Mouse (Mus musculus): ENCODE measurements around the gene Scgb1b30. TPM values are rescaled to one million over a fixed set of nuclear protein-coding genes. Genes with fewer than 3 reads are reported as not detected.
"Not testable (repeated sequence)": the region's sequence is repeated elsewhere in the genome, so short reads cannot be mapped to it uniquely, and the experiment has no call there.

The Scgb1b30 gene
- not detected for polyA plus RNA-seq (2017; shearing (Covaris generic))

DNA sequence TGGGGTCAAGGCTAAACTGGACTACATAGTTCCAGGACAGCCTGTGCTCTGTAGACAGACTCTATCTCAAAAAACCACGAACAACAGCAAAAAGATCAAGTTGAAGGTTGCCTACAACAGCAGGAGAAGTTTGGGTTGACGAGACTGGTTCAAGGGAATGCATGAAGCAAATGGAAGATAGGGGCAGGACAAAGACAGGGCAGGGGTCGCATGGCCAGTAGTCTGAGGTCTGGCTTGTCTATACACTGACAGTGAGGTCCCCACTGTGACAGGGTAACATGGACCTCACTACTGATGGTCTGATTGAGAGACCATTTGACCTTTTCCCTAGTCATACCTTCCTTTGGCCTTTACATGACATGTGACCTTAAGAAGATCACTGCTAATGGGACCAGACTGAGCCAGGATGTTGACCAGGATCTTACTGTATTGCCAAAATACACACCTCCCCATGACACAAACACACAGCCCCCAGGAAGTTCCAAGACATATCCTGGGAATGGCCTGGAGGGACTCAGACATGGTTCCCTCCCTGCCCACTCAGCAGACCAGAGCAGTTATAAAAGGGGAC, at the start of gene Scgb1b30:
Gene Scgb1b30, plus strand, starts transcription at position 521 of the 571 bp plus-strand sequence.
- no peak for ATAC-seq

DNA sequence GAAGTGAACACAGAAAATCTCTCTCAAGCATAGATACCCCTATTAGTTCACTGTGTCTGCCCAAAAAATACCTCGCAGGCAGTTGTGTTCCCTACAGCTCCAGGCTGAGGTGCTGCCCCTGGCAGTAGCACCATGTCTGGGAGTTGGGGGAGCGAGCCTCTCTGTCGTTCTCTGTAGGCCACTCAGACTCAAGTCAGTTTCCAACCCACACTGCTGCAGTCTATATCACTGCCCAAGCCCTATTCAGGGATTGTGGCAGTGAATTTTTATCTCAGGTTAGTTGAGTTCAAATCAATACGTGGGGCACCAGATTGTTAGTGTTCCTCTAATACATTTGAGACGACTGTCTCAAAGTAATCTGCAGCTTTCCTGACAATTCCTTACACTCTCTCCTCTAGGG, 27.1 kb upstream of the Scgb1b30 start:
- not testable (repeated sequence) for ATAC-seq

DNA sequence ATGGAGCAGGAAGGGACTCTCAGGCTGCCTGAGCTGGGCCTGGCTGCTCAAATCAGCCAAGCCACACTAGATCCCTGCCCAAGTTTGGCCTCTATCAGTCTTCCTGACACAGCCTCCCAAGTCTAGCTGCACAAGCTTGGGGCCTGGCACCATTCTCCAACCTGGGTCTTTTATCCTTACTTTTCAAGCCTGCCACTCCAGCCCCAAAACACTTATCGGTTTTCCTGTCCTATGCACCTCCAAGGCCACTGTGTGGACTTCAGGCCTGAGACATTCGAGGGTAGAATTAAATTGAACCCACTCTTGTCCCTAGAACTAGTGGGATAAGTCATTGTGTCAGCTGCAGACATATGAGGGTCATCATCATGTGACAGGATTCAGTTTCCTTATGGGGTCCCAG, 4.8 kb downstream of the Scgb1b30 start:
- ATAC-seq: no peak

DNA sequence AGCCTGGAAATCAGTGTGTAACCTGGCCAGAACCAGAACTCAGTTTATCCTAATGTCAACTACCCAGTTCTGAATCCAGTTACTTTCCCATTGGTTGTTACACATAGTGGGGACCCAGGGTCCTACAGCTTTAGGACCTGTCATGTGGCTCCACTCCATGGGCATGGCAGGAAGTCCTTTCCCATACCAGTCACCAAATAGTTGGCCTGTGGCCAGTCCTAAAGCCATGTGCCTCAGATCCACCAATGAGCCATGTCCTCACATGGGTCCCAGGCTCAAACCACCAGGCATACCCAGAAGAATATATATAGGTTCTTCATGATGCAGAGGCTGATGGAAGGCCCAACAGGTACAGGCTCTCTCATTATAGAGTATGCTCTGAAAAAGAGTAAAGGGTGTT, 6.0 kb downstream of the Scgb1b30 start:
- no peak for ATAC-seq

- no peak for ATAC-seq
Measured at GRCm38 (mm10) chr7:34109190-34109589, 14.0 kb downstream of the Scgb1b30 start.

- ATAC-seq: no peak
Measured at GRCm38 (mm10) chr7:34116601-34117000, 21.4 kb downstream of the Scgb1b30 start.

GRCm38 (mm10) chr7:34120636-34121035, 25.4 kb downstream of the Scgb1b30 start:
- ATAC-seq: not testable (repeated sequence)

DNA sequence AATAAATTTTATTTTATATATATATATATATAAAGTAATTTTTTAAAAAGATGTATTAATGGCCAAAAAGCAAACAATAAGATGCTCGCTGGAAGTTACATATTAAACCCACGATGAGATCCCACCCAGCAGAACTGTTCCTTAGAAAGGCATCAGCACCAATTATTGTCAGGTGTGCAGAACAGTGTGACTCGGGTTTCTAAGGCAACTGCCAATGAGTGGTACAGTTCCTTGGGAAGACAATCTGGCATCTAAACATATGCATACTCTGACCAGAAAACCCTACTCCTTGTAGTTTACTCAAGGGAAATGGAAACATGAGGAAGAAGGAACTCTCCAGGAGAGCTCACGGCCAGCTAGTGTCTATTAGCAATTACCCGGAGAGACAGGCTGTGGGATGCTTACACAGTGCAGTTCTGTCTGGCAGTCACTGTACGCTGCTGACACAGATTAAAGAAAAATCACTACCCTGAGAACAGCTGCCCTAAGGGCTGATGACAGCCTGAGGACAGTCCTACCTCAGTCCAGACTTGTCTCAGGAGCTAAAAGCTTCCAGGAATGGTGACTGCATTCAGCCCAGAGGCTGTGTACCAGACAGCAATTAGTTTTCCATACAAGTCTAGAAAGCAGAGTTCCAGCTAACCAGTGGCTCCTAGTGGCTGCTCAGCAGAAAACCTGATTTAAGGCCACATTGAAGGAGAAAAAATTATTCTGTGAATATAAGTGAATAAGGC, 27.9 kb downstream of the Scgb1b30 start:
- ATAC-seq: no peak

GRCm38 (mm10) chr7:34125346-34125745, 30.1 kb downstream of the Scgb1b30 start:
- ATAC-seq: no peak

DNA sequence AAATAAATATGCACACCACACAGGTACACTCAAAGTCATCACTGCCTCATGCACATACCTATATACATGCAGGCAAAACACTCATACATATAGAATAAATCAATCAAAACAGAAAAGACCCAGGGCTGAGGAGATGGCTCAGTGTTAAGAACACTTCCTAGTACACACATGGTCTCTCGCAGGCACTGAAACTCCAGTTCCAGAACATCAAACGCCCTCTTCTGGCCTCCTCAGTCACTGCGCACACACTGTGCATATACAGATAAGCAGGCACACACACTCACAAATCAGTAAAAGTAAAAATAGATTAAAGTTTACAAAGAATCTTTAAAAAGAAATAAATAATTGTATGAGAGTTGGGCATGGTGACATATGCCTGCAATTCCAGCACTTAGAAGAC, 31.1 kb downstream of the Scgb1b30 start:
- no peak for ATAC-seq

DNA sequence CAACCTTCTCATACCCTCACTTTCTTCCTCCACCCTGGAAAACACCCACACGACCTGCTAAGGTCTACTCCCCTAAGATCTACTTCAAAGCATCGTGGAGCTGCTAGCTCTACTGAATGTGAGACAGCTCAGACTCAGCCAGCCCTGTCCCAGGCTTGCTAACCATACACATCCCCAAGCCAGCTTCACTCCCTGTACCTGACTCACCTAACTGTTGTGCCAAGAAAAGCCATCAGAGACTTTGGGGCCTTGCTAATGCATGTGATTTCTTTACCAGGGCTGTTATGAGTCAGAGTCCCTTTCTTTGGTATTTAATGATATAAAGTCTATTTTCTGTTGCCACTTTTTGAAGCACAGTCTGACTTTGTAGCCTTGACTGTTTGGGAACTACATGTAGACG, 35.9 kb downstream of the Scgb1b30 start:
- no peak for ATAC-seq

GRCm38 (mm10) chr7:34131959-34132354, 36.7 kb downstream of the Scgb1b30 start:
- ATAC-seq: no peak

DNA sequence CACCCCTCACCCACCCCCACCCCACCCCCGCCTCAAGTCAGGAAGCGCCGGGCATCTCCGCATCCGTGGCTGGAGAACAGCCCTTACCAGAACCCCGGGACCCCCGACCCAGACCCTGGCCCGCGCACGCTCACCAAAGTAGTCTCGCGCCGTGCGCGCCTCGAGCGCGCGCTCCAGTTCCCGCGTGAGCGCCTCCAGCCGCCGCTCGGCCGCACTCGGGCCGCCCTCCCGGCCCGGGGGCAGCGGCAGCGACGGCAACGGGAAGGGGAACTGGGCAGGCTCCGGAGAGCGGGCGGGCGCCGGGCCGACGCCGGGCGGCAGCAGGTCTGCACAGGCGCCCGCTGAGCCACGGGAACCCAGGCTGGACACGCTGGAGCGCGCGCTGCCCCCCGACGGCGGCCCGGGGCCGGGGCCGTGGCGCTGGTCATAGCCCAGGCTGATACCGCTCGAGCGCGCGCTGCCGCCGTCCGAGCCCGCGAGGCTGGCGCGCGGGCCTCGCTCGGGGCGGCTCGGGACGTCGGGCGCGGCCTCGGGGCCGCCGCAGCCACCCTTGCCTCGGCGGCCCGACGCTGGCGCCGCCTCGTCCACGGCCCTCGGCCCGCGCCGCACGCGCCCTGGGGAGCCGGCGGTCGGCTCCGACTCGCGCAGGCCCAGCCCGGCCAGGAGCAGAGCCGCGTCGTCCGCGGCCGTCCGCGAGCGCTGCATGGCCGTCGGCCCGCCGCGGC, 37.3 kb downstream of the Scgb1b30 start:
- no peak for ATAC-seq

GRCm38 (mm10) chr7:34133117-34133762, 38.0 kb downstream of the Scgb1b30 start, which contains the start of gene Wtip:
Gene Wtip, minus strand, starts transcription at chr7:34133268.
- no peak for ATAC-seq

DNA sequence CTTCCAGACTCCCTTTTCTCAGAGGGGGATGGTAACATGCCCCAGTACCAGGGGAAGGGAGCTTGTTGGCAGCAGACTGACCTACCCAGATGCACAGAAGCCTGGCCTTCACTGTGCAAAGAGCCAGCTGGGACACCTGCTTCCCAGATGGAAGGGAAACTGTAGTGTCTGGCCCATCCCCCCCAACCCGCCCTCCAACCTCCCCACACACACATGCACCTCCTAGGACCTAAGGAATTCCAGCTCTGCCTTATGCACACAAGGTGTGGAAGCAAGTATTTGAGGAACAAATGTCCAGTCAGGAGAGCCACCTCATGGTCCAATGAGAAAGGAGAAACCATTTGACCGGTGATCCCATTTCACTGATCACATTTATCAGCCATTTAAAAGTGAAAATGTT, 39.1 kb downstream of the Scgb1b30 start:
- no peak for ATAC-seq

DNA sequence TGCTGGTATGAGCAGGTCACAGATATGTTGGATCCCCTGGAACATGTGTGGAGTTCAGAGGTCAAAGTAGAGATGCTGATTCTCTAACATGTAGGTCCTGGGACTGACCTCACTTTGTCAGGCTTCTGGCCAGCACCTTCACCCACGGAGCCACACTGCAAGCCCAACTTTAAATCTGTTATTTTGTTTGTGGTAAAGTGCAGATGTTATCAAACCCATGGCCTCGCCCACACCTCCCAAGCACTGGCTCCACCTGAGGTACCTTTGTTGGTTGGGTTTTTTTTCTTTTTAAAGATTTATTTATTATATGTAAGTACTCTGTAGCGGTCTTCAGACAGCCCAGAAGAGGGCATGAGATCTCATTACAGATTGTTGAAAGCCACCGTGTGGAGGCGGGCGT, 44.3 kb downstream of the Scgb1b30 start:
- ATAC-seq: no peak

DNA sequence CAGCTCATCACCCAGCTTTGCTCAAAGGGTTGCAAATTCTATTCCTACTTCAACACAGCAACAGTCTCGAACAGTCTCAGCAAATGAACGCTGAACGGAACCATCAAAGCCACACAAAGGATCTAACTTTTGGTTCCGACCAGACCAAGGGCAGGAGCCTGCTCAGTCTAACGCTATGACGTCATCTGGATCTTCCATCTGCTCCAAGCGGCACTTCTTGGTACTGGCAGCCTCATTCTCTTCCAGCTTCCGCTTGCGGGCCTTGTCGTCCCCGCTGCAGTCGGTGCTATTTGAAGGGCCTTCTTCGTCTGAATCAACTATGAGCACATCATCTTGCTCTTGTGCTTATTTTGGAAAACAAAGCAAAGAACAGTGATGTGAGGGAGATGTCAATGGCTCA, 45.9 kb downstream of the Scgb1b30 start:
- ATAC-seq: no peak

- no peak for ATAC-seq
Measured at GRCm38 (mm10) chr7:34147193-34147592, 52.0 kb downstream of the Scgb1b30 start.

Other genes with a start within 250 kb of the Scgb1b30 start
- not detected for gene Scgb2b26, start 150.4 kb upstream of the Scgb1b30 start, polyA plus RNA-seq (2017; shearing (Covaris generic))
- gene Scgb2b27, start 81.5 kb upstream of the Scgb1b30 start, polyA plus RNA-seq (2017; shearing (Covaris generic)): not detected
- not detected for gene Scgb1b27, start 73.9 kb upstream of the Scgb1b30 start, polyA plus RNA-seq (2017; shearing (Covaris generic))
- gene Wtip, start 37.8 kb downstream of the Scgb1b30 start, polyA plus RNA-seq (2017; shearing (Covaris generic)): not detected
- 10 to 100 TPM; 74.4 to 98.1 (median 87.7) TPM for gene Uba2, start 74.2 kb downstream of the Scgb1b30 start, polyA plus RNA-seq (2017; shearing (Covaris generic))
- 10 to 100 TPM; 26.1 to 31.0 (median 28.5) TPM for gene Pdcd2l, start 101.2 kb downstream of the Scgb1b30 start, polyA plus RNA-seq (2017; shearing (Covaris generic))
- 100 to 1,000 TPM; 350 to 461 (median 355) TPM for gene Gpi1, start 134.9 kb downstream of the Scgb1b30 start, polyA plus RNA-seq (2017; shearing (Covaris generic))
- gene Gm6096, start 155.6 kb downstream of the Scgb1b30 start, polyA plus RNA-seq (2017; shearing (Covaris generic)): not detected
- gene 4931406P16Rik, start 218.1 kb downstream of the Scgb1b30 start, polyA plus RNA-seq (2017; shearing (Covaris generic)): 10 to 100 TPM; 25.3 to 31.5 (median 30.0) TPM